Mouse (Mus musculus) C2C12 (cell line): ENCODE measurements at regions not wholly inside any gene's neighbourhood (a gene's known extent, or its start where the extent isn't known, plus 50 kb on each side); places are given as distances from the start of the nearest gene placed in this dataset.

Source experiments
- H3K27me3 ChIP-seq: one replicate; pipeline ENCODE4 v1.6.1; 2011; ENCODE audit not compliant: control insufficient read depth, insufficient read depth, insufficient read length
- H3K36me3 ChIP-seq: one replicate; pipeline ENCODE4 v1.6.1; 2011; ENCODE audit not compliant: control insufficient read depth, insufficient read depth
- H3K4me3 ChIP-seq: one replicate; pipeline ENCODE4 v1.5.1; 2011; ENCODE audit warnings: mild to moderate bottlenecking, control low read depth; ENCODE audit not compliant: poor library complexity, insufficient read depth, severe bottlenecking
- H3K79me2 ChIP-seq: one replicate; pipeline ENCODE4 v1.6.1; 2011; ENCODE audit not compliant: control insufficient read depth, insufficient read depth
- H3K79me3 ChIP-seq: one replicate; pipeline ENCODE4 v1.6.1; 2011; ENCODE audit warnings: low read depth, control low read depth
- H3ac ChIP-seq: one replicate; pipeline ENCODE3; 2011; ENCODE audit warnings: low read depth; ENCODE audit not compliant: control insufficient read depth, insufficient read length
- CEBPB ChIP-seq: IDR thresholded peaks from one replicate; pipeline ENCODE4 v1.6.1; 2011; ENCODE audit warnings: low read depth, mild to moderate bottlenecking, control low read depth, moderate library complexity
- CTCF ChIP-seq: IDR thresholded peaks from one replicate; pipeline ENCODE4 v1.5.1; 2011; ENCODE audit not compliant: control insufficient read depth, insufficient read depth, insufficient read length
- FOSL1 ChIP-seq: IDR thresholded peaks from one replicate; pipeline ENCODE4 v1.8.0; 2011; ENCODE audit warnings: mild to moderate bottlenecking, low read length; ENCODE audit not compliant: poor library complexity, insufficient read depth, severe bottlenecking
- MAX ChIP-seq: IDR thresholded peaks from one replicate; pipeline ENCODE4 v1.6.1; 2011; ENCODE audit warnings: mild to moderate bottlenecking, control low read depth
- MYOD1 ChIP-seq: IDR thresholded peaks from one replicate; pipeline ENCODE4 v1.6.1; 2011; ENCODE audit warnings: low read depth; ENCODE audit not compliant: control insufficient read depth, insufficient read length
- MYOG ChIP-seq: IDR thresholded peaks from one replicate; pipeline ENCODE4 v1.6.1; 2011; ENCODE audit not compliant: control insufficient read depth, insufficient read length; ENCODE audit errors: extremely low read depth
- USF1 ChIP-seq: IDR thresholded peaks from one replicate; pipeline ENCODE4 v1.6.1; 2011; ENCODE audit warnings: low read depth, mild to moderate bottlenecking, control low read depth, moderate library complexity

DNA sequence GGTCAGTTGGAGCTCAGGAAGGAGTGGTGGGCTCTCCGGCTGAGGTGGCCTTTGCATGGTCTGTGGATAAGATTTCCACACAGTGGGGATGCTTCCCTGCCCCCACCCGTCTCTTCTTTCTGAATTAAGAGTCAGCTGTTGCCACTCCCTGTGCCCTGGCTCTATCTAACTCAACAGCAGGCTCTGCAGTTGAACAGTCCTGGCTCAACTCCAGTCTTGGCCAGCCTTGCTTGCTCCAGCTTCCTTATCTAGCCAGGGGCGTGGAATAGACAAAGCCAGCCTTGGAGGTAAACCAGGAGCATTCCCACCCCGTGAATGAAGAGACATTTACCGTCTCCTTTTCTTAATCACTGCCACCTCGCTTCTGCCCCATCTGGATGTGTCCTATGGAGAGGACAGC lies 89.7 kb downstream of the Mn1 start:
- no peaks in the 10 kb centered on the region for H3K79me2 ChIP-seq
- no peak overlapping the region for H3ac ChIP-seq
- peaks cover 19% of the 10 kb centered on the region for H3K27me3 ChIP-seq
- H3K4me3 ChIP-seq, result no peak overlapping the region
- H3K79me3 ChIP-seq, result no peaks in the 10 kb centered on the region
- TF ChIP-seq USF1 (no peak), MAX (no peak), CTCF (no peak), CEBPB (no peak), MYOD1 (no peak), MYOG (no peak), FOSL1 (no peak)
- H3K36me3 ChIP-seq, result no peaks in the 10 kb centered on the region

DNA sequence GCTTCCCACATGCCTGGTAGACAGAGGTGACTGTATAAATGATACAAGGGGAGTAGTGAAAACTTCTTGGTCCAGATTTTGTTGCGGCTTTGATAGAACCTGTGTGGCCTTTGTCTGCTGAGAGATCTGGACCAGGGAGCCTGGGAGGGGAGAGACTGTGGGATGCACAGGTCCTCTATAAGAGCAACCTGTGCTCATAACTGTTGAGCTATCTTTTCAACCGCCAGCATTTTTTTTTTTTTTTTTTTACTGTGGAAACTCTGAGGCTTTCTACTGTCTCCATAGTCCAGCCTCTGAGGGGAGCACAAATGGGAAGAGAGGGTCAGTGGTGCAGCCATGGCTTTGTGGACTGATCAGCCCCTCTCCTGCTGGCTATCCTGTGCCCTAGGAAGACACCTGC lies 90.2 kb downstream of the Mn1 start:
- no peak for TF ChIP-seq MYOD1
- TF ChIP-seq FOSL1, result no peak
- TF ChIP-seq CTCF, result no peak
- TF ChIP-seq USF1, result no peak
- no peak for TF ChIP-seq MYOG
- Histone ChIP-seq H3K79me3 (no peaks in the 10 kb centered on the region), H3ac (no peak overlapping the region)

DNA sequence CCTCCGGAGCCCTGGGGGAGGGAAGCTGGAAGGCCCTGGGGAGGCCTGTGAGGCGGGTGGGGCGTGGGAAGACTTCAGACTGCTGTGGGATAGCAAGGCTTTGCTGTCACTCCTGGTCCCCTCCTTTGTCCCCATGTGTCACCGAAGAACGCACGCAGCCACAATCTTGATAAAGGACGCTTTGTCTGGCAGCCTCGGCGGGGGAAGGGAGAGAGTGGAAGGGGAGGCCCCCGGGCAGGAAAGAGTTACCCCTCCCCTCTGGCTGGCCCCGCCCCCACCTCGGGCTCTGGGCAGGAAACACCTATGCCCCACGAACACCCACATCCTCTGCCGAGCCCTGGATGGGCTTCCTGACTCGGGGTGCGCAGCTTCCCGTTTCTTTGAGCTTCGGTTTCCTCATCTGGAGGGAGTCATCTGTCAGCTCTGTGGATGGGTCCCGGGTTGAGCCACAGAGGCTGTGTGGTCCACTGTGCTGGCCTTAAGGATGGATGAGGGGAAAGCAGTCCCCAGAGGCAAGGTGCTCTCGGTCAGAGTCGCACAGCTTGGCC lies 91.9 kb downstream of the Mn1 start:
- Histone ChIP-seq H3K79me3 (no peaks in the 10 kb centered on the region), H3K36me3 (no peaks in the 10 kb centered on the region), H3K4me3 (no peak overlapping the region), H3K79me2 (no peaks in the 10 kb centered on the region), H3K27me3 (peaks cover 23% of the 10 kb centered on the region), H3ac (no peak overlapping the region)
- no peak for TF ChIP-seq MYOG
- no peak for TF ChIP-seq MAX
- TF ChIP-seq FOSL1, result no peak
- no peak for TF ChIP-seq MYOD1
- TF ChIP-seq CTCF, result no peak
- no peak for TF ChIP-seq USF1
- no peak for TF ChIP-seq CEBPB

More for the DNA sequence above, 90.2 kb downstream of the Mn1 start:
- Histone ChIP-seq H3K36me3 (no peaks in the 10 kb centered on the region), H3K27me3 (peaks cover 18% of the 10 kb centered on the region), H3K79me2 (no peaks in the 10 kb centered on the region), H3K4me3 (no peak overlapping the region)

DNA sequence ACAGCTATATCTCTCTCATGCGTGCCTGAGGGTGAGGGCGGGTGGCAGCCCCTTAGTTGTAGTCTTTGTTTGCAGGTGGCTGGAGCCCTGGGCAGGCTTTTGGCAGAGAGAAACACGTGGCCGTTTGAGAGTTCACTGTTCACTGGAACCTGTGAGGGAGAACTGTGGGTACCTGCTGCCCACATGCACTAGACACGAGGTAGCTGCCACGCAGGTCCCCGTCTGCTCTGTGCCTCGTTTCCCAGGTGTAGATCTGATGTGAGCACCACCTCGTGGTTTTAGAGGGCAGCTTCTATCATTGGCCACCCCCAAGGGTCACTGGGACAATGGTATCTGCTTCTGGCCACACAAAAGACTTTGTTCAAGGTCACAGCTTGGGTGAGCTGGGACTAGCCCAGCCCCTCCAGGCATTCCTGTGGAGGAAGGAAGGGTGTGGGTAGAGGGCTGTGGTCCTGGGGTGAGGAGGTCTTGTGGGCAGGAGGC lies 92.5 kb downstream of the Mn1 start:
- H3K79me2 ChIP-seq, result no peaks in the 10 kb centered on the region
- H3ac ChIP-seq, result no peak overlapping the region
- H3K36me3 ChIP-seq, result no peaks in the 10 kb centered on the region
- TF ChIP-seq MYOG, result no peak
- no peak for TF ChIP-seq MYOD1
- TF ChIP-seq FOSL1, result no peak
- TF ChIP-seq CTCF, result no peak
- no peak for TF ChIP-seq CEBPB
- H3K79me3 ChIP-seq, result no peaks in the 10 kb centered on the region
- no peak overlapping the region for H3K4me3 ChIP-seq
- peaks cover 22% of the 10 kb centered on the region for H3K27me3 ChIP-seq

DNA sequence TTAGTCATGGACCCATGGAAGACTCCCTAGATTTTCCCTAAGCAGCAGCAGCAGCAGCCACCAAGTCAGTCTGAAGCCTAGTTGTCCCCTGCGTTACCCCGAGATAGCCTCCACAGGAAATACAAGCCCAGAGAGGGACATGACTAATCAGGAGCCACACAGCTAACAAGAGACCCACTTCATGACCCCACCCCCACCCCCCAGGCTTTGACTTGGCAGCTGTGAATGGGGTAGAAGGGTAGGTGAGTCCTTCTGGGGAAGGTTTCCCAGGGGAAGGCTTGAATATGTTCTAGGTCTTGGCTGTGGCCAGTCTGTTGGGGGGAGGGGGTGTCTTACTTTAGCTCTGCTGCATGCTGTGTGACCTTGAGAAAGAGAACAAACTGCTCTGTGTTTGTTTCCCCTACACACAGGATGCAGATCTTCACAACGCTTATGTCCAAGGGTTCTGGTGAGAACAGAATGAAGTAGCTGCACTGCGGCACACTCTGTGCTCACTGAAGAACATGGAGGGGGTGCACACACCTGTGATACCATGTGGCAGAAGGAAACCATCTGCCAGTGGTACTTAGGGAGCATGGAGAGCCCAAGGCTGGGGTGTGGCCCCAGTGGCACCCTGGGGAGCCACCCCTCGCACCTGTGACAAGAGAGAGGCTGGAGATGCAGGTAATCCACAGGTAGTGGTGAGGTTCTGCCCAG lies 93.2 kb downstream of the Mn1 start:
- TF ChIP-seq CEBPB, result no peak
- no peak for TF ChIP-seq MYOG
- TF ChIP-seq USF1, result no peak
- TF ChIP-seq FOSL1, result no peak
- TF ChIP-seq CTCF, result no peak
- no peak for TF ChIP-seq MYOD1
- TF ChIP-seq MAX, result no peak
- no peaks in the 10 kb centered on the region for H3K79me2 ChIP-seq
- H3K36me3 ChIP-seq, result no peaks in the 10 kb centered on the region
- H3K27me3 ChIP-seq, result peaks cover 18% of the 10 kb centered on the region
- no peak overlapping the region for H3ac ChIP-seq
- H3K79me3 ChIP-seq, result no peaks in the 10 kb centered on the region
- H3K4me3 ChIP-seq, result no peak overlapping the region

DNA sequence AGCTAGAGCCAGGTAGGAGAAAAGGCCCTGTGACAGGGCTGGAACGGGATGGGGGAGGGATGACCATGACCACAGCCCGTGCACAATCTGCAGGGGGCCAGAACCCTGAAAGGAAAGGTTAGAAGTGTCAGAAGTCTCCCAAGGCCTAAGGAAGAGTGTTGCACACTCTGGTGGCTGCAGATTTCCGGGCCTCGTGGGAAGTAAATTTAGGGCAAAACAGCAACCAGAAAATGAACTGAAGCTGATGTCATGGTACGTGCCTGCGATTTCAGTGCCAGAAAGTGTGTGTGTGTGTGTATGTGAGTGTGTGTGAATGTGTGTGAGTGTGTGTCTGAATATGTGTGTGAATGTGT lies 93.7 kb downstream of the Mn1 start:
- Histone ChIP-seq H3K36me3 (no peaks in the 10 kb centered on the region), H3K79me2 (no peaks in the 10 kb centered on the region), H3K79me3 (no peaks in the 10 kb centered on the region), H3K27me3 (peaks cover 18% of the 10 kb centered on the region), H3ac (no peak overlapping the region), H3K4me3 (no peak overlapping the region)
- no peak for TF ChIP-seq MYOD1
